Mouse (Mus musculus) regulatory T cell (primary cell): ENCODE results near the gene Glrx5.

Experiments used
- in situ Hi-C: fragments of 300-600 bp; cut with MboI, MseI; formaldehyde crosslinking; loops from one replicate; pipeline ENCODE4 v1.15.1; 2025; ENCODE audit warnings: high pct_unique_total_duplicates

Gene Glrx5

DNA sequence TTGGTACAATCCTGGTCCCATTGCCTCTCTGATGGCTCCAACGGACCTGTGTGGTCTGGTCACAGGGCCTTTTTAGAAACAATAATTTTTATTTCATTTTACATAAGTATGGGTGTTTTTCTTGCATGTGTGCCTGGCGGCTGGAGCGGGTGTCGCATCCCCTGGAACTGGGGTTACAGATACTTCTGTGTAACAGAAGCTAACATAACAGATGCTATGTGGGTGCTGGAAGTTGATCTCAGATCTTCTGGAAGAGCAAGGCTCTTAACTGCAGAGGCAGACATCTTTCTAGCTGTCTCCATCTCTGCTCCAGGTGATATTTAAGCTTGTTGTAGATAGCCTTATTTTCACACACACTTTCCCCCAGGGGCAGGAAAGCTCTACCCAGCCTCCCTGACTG lies 31.7 kb downstream of the Glrx5 start:
- in situ Hi-C loops, result no loop called here

DNA sequence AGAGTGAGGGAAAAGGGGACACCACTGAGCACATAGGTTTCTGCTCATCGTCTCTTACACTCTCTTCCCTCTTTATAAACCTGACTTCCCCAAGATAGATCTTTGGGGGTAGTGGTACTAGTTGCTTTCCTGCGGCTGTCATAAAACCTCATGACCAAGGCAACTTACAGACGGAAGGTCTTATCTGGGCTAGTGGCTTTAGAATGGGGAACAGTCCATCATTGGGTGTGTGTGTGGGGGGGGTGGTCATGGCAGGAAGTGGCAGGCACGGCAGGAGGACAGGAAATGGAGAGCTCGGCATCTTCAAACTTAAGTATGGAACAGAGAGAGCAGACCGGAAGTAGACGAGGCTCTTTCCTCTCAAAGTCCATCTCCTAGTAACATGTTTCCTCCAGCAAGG lies 32.6 kb downstream of the Glrx5 start:
- in situ Hi-C loops, result no loop called here

DNA sequence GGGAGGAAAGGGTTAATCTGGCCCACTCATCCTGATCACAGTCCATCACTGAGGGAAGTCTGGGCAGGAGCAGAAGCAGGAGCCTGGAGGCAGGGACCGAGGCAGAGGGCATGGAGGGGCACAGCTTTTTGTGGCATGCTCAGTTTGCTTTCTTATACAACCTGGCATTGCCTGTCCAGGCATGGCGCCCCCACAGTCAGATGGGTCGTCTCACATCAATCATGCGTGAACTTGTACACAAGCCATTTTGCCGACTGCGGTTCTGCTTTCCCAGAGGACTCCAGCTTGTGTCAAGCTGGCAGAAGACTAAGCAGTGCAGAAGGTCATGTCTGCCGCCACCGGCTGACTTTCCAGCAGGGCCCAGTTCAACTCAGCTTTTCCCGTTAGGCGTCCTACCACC lies 34.0 kb downstream of the Glrx5 start:
- in situ Hi-C loops, result no loop called here

DNA sequence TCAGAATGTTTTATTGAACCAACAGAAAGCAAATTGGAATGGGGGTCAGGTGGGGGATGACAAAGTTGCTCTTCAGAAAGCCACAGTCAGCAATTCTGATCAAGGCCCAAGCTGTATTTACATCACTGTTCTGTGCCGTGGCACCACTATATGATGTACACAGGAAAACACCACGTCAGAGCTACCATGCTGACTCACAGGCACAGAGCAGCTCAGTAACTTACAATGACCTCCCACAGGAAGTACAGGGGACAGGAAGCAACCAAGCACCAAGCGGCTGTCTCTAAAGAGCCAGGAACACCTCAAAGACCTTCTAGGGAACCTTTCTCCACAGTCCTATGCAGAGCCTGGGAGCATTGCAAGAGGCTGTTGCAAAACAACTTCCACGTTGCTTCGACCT lies 36.4 kb downstream of the Glrx5 start:
- in situ Hi-C loops, result no loop called here

DNA sequence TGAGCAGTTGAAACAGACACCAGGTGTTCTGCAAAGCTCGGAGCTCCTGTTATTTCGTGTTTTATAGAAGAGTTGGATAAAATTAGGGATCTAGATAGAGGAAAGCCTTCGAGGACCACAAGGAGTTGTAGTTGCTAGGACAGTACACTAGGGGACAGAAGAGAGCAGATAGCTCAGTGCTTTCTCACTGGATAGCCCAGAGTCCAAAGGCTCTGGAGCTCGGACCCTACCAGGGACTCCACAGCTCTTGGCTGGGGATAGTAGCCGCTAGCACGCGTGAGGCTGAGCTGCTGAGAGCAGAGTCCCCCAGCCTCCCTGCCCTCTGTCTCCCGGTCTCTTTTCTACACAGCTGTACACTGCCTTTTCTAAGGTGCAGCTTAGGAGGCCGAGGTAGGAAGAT lies 41.2 kb downstream of the Glrx5 start:
- in situ Hi-C loops, result no loop called here

DNA sequence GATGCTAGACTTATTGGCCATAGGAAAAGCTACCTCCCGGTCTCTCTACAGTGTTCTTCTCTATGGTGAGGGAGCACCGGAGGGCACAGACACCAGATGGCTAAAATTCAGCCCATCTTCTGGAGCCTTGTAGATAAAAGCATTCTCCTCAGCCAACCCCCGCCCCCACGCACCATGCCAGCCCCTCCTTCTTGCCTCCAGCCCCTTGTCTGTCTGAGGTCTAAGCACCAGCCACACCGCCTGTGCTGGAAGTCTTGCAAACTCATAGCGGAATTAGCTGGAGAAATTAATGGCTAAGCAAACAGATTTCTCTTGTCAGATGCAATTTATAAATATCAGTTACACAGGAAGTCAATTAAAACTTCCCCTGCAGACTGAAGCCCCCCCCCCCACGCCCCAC lies 43.0 kb downstream of the Glrx5 start:
- in situ Hi-C loops, result no loop called here

DNA sequence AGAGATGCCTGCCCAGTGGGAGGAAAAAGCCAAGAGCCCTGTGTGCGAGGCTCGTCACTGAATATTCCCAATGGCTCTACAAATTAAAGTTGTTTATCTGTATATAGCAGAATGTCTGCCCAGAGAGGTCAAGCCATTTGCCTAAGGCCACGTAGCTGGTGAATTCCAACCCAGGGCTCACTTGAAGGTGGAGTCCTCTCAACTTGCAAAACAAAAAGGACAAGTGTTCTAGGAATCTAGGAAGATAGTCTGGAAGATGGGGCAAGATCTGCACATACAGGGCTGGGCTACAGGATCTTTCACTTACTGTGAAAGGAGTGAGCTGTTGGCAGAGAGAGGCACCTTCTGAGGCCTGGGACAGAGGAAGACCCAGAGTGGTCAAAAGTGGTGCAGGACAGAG lies 44.0 kb downstream of the Glrx5 start:
- in situ Hi-C loops, result no loop called here

DNA sequence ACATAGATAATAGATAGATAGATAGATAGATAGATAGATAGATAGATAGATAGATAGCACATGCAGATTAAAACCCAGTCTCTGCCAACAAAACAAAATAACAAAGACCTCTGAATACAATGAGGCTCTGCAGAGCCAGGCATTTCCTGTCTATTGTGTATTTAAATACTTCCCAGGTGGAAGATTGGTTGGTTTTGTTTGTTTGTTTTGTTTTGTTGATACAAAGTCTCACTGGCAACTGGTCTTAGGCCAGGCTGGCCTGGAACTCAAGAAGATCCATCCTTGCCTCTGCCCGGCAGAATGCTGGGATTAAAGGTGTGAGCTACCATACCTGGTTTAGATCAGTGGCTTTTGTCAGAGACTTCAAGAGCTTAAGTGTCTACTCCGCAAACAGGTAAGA lies 44.7 kb downstream of the Glrx5 start:
- in situ Hi-C loops, result no loop called here

DNA sequence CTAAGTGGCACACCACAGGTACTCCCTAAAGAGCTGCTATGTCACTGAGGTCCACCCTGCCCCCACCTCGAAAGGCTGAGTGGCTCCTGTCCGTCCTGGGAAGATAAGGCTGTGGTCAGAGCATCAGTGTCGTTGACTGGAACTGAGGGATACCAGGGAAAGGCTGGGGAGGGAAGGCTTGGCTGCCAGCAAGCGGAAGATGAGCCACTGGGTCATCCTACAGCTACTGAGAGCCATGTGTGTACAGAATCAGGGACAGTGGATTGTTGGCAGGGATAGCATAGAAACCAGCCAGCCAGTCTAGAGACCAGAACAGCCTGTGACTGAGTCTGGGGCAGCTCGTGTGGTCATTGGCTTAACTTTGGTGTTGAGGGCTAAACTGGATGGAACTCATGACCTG lies 51.7 kb downstream of the Glrx5 start:
- in situ Hi-C loops, result no loop called here

DNA sequence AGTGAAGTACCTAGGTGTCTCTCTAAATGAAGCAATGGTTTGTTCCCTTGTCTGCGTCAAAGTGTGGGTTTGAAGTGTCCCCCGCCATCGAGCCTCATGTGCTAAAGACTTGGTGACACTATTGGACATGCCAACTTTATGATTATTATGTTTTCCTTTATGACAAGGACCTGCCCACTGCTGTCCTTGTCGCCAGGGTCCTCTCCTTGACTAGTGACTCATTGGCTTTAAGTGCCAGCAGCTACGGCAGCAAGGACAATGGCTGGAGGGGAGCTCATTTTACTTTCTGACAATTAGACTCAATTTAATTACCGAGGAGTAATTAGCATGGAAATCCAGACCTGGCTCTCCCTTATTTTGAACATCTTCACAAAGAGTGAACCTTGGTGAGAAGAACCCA lies 52.3 kb downstream of the Glrx5 start:
- in situ Hi-C loops, result no loop called here

DNA sequence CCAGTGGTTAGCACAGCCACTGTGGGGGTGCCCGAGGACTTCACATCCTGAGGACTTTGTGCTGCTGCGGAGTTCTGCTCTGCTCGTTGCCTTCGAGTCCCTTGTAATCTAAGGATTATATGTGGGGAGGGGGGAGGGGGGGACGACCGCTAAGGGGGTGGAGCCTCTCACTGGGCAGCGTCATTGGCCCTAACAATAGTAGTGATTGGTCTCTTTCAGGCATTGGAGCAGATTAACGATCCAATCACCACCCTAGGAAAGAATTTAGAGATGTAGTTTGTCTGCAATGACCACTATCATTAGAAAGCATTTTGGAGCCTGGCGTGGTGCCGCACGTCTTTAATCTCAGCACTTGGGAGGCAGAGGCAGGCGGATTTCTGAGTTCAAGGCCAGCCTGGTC lies 52.8 kb downstream of the Glrx5 start:
- in situ Hi-C loops, result no loop called here

DNA sequence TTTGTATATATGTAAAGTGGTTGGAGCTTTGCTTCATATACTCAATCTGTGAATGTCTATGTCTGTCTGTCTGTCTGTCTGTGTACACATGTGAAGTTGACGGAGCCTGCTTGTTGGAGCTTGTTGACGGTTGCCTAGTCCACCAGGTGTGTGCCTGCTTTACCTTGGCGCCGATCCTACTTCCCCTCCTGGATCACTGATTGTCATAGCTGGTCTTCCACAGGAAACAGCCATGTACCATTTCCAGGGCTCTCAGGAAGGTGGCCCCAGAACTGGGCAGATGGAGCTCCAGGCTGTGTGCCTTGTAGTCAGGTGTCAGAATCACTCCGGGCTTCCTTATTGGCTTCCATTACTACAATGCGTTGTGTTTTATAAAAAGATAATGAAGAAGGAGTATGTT lies 54.3 kb downstream of the Glrx5 start:
- in situ Hi-C loops, result no loop called here

DNA sequence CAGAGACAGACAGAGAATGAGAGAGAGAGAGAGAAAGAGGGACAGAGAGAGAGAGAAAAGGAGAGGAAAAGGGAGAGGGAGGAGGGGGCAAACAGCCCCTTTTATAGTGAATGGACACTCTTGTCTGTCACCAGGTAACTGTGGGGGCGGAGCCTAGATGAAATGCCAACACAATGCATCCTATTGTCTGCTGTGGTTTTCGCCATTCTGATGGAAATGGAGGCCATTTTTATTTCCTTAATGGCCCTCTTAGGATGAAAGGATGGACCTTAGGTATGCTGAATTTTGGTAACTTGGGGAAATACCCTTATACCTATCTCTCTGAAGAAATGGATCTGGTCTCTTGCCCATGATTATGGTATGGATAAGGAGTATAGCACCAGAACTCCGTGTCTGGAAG lies 54.9 kb downstream of the Glrx5 start:
- in situ Hi-C loops, result no loop called here

DNA sequence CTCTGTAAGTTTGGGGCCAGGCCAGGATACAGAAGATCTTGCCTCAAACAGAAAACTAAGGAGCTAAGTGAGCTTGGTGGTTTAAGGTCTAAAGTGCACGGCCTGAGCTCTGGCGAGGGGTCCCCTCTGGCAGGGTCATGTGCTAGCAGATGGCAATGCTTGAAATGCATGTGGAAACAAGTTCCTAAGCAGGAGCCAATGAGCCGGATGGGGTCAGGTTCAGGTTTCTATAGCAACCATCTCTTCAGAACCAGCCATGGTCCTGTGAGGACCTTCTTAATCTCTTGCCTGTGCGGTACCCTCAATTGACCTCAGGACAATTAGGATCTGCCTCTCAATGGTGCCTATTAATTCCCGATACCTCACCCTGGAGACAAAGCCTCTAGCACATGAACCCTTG lies 56.7 kb downstream of the Glrx5 start:
- in situ Hi-C loops, result no loop called here

DNA sequence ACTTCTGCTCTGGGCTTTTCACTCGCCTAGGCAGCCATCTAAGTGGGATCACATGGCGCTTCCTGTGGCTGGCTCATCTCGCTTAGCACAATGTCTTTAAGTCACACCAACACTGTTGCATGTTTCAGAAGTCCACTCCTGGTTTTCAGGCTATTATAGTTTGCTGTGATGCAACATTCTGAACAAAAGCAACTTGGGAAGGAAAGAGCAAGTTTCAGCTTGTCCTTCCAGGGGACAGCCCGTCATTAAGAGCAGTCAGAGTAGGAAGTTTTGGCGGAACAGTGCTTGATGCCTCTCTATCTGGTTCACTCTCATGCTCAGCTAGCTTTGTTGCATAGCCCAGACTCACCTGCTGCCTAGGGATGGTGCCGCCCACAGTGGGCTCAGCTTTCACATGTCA lies 59.1 kb downstream of the Glrx5 start:
- in situ Hi-C loops, result no loop called here
